Mouse (Mus musculus) bone marrow macrophage, adult 2 months (primary cell): ENCODE measurements around the gene Ssr3.

ENCODE experiments used
- CTCF ChIP-seq: IDR thresholded peaks from 2 replicates; pipeline ENCODE4 v1.5.1; 2012; ENCODE audit warnings: low read depth, mild to moderate bottlenecking, low read length, moderate library complexity
- POLR2A ChIP-seq: IDR thresholded peaks from 2 replicates; pipeline ENCODE4 v1.6.1; 2012; ENCODE audit warnings: mild to moderate bottlenecking, low read depth, low read length, borderline replicate concordance

GRCm38 (mm10) chr3:65438511-65439228, 46.2 kb upstream of the Ssr3 start:
- no peak for TF ChIP-seq CTCF
- no peak for TF ChIP-seq POLR2A
